Mouse (Mus musculus) liver, adult 10 weeks (tissue): ENCODE measurements around the gene Ints5. TPM values are rescaled to one million over a fixed set of nuclear protein-coding genes. Genes with fewer than 3 reads are reported as not detected.

Experiments
- polyA plus RNA-seq: library from polyadenylated mRNA; stranded (reverse); fragments of 350-450 nt; fragmentation: Illumina TruSeq; extraction: RNeasy Lipid Tissue Mini Kit (QIAGEN cat#74804); gene quantifications from one replicate; pipeline ENCODE4 v1.2.3, GENCODE M21; 2014; ENCODE audit warnings: low read depth, low replicate concordance

Ints5 gene
- 0.77 TPM for polyA plus RNA-seq

DNA sequence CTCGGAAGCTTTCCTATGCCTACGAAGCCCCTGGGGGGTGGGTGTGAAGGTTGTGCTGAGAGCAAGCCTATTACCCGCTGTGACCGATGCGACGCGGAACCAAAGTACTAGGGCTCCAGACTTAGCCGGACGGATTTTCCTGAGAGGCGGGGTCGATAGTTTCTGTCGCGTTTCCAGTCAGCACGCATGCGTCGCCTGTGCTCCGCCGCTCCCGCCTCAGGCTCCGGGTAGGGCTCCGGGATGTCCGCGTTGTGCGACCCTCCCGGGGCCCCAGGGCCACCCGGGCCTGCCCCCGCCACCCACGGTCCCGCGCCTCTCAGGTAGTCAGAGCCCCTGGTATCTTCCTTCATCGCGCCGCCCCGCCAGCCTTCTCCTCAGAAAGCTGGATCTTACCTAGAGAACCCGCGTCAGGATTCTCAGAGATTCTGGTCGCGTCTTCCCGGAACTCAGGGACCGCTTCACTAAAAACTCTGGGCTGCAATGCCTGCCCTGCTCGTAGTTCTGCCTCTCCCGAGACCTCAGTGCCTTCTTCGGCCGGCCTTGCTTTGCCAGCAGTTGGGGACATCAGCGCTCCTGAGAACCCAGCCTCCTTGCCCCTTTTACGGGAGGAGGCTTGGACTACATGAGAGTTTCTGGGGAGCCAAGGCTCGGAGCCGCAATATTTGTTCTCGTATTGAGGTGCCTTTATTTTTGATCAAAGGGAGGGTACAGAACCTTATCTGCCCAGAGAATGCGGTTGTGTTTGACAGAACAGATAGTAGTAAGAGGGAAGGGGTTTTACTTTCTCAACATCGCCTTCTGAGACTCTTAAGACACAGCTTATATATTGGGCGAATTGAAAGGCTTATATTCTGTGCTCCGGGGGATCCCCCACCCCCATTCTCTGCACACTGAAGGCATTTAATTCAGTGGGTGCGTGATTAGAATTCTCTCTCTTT is at the start of gene Ints5:
TSS of gene Ints5 (plus strand) at position 177 of the 938 bp plus-strand sequence.

DNA sequence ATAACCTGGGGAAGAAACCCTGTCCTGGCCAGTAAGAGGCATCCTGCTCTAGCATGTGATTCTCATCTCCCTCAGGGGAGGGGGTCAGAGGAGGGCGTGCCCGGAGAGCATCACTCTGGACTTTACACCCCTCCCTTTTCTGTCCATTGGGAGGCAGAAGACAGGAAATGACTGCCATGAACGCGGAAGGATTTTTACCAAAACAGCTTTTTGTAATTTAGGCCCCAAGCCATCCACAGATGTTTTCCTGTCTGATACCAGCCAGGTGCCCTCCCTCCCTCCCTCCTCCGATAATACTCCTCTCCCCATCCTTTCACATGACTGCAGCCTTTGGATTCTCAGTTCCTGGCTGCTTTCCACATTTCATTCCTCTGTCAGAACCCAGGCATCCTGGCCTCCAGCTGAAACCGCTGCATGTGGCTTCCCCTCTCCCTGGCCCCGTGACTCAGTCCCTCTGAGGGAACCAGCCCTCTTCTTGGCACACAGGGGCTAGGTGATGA is 42.4 kb upstream of the Ints5 start, which contains the start of gene Lrrn4cl:
TSS of gene Lrrn4cl (plus strand) at position 367 of the 500 bp plus-strand sequence.

DNA sequence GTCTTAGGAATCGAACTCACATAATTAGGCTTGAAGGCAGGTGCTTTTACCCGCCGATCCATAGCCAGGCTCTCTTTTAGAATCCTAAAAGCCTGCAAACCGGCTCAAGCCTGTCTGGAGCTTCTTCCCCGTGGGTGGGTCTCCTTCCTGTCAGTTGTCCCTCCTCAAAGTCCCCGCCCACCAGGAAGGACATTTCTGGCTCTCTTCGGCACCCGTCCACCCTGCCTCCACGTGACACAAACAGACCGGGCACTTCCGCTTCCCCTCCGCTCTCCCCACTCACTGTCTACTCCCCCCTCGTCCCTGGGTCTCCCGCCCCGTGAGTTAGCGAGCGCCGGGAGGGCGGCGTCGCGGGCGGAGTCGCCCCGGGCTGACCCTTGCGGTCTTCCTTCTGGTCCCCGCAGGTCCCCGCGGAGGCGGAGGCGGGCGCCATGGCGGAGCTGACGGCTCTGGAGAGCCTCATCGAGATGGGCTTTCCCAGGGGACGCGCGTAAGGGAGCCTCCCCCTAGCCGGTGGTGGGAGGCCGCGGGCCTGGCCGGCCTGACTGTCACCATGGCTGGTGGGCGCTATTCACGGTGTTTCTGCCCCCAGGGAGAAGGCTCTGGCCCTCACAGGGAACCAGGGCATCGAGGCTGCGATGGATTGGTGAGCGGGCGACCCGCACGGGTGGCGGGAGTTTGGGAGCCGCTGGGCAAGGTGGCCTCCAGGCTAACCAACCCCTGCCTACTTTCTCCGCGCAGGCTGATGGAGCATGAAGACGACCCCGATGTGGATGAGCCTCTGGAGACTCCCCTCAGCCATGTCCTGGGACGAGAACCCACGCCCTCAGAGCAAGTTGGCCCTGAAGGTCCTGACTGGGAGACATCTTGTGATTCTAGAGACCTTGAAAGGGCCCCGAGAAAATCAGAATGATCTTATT is 21.3 kb upstream of the Ints5 start, which contains the start of gene Ubxn1:
TSS of gene Ubxn1 (plus strand) at position 230 of the 920 bp plus-strand sequence.

DNA sequence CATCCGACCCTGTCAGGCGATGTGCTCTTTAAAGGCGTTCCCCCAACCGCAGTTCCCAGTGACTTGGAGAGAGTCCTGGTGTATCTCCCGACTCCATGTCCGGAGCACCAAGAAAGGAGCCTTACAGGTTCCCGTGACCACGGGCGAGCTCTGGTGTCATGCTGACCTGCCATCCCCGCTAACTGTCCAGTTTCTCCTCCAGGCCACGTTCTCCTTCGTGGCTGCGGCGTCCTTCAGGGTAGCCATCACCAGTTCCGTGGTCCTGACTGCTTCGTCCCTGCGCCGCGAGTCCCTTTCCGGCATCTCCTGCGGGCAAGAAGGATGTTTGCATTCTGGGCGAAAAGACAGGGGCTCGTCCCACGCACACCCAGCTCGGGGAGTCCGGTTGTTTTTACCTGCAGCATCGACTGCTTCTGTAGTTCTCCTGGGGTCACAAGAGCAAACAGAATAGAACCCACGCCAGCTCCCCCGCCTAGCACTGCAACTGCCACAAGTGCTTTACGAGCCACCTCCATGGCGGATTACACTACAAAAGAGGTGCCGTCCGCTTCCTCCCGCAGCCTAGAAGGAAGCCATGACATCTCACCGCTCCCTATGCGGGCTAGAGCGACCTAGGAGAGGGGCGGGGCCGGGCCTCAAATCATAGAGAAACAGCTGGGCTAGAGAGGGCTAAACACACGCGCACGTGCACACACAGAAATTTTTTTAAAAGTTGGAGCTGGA is 12.3 kb upstream of the Ints5 start, which contains the start of gene Uqcc3:
TSS of gene Uqcc3 (minus strand) at position 613 of the 723 bp plus-strand sequence.

DNA sequence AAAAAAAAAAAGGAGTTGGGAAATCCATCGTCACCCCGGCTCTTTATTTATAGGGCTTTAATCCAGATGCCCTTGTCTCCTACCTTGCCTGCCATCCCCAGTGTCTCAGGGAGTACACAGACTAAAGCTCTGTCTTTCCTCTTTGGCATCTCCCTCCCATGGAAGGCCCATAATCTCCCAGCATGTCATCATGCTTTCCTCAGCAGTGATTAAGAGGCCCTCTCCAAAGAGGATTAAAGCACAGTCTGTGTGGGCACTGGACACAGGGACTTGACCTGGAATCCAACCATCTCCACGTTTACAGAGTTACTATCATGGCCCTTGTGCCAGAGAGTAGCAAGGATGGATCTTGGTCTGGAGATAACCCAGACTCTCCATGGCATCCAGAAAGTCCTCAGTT is 9.2 kb upstream of the Ints5 start, which contains the start of the genes Lbhd1 and Gm49403:
TSS of gene Lbhd1 (plus strand) at position 117 of the 400 bp plus-strand sequence.
TSS of gene Gm49403 (plus strand) at position 315 of the 400 bp plus-strand sequence.

DNA sequence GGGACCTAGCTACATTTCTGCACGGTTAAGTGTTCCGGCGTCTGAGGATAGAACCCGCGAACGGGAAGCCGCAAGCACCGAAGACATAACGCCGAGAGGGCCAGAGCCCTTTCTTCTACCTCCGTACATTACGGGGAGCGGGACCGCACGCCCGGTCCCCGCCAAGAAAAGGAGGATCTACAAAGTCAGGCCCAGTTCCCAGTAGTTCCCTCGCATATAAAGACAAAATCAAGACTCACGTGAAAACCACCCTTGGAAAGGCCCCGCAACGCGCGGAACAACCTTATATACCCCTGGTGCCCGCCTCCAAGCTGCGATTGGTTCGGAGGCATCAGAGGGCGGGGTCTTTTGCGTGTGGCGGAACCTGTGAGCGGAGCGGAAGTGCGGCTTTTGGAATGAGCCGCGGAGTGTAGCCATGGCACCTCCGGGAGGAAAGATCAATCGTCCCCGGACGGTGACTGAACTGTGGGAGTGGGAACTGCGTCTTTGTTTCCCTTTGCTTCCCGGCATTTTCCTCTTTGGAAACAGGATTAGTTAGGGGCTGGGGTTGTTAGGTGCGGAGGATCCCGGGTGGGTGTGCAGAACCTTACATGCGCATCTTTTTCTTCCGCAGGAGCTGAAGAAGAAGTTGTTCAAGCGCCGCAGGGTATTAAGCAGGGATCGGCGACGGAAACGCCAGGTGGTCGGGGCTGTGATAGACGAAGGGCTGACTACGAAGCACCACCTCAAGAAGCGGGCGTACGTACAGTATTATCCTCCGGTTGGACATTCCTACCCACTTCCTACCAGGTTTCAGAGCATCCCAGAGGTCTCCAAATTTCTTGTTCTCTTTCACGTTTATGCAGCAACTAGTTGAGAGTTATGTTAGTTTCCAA is 4.1 kb upstream of the Ints5 start, which contains the start of the genes 1810009A15Rik and Gm49416:
TSS of gene 1810009A15Rik (plus strand) at position 343 of the 875 bp plus-strand sequence.
TSS of gene Gm49416 (plus strand) at position 416 of the 875 bp plus-strand sequence.

DNA sequence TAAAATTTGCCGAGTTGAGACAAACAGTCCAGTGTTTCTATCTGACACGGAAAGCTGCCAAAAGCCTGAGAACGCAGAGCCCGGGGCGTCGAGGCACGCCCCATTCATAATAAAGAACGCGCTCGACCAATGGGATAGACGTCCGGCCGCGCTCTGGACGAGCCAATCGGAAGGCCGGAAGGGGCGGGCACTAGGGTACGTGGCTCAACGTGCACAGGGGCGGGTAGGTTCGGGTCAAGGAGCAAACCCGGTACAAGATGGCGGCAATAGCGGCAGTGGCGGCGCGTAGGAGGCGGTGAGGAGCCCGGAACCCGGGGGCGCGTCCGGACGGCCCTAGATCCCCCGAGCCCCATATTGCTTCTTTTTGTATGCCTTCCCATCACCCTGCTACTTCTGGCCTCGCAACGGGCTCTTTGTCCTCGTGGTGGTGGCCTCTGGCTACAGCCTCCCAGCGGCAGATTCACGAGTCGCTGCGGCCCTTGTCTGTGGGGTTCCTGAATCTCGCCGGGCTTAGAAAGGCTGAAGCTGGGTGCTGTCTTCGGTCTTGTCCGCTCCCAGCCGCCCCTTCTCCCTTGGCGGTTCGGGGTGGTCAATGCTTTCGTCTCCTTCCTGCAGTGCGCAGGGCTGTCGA is 5.2 kb downstream of the Ints5 start, which contains the start of gene Ganab:
TSS of gene Ganab (plus strand) at position 207 of the 631 bp plus-strand sequence.

DNA sequence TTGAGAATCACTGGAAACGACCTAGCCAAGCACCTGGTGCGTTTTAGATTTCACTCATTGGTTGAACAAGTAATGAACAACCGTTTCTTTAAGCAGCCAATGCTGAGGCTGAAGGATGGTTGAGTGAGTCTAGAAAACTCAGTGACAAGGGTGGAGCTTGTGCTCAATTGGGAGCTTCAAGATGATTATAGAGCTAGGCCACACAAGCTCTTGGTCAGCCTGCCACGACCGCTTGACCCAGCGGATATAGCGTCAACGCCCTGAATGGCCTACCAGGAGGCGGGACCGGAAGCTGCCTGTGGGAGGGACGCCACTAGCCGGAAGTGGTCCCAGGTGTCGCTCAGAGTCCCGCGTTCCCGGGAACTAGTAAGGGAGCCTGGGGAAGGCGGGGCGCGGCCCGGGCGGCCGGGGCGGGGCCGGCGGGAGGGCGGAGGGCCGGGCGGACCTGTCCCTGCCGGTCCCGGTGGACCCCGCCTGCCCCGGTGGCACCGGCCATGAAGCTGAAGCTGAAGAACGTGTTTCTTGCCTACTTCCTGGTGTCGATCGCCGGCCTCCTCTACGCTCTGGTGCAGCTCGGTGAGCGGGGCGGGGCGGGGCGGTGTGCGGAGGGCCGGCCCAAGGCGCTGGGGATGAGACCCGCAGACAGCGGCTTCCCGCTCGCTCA is 27.4 kb downstream of the Ints5 start, which contains the start of gene B3gat3:
TSS of gene B3gat3 (plus strand) at position 302 of the 664 bp plus-strand sequence.

DNA sequence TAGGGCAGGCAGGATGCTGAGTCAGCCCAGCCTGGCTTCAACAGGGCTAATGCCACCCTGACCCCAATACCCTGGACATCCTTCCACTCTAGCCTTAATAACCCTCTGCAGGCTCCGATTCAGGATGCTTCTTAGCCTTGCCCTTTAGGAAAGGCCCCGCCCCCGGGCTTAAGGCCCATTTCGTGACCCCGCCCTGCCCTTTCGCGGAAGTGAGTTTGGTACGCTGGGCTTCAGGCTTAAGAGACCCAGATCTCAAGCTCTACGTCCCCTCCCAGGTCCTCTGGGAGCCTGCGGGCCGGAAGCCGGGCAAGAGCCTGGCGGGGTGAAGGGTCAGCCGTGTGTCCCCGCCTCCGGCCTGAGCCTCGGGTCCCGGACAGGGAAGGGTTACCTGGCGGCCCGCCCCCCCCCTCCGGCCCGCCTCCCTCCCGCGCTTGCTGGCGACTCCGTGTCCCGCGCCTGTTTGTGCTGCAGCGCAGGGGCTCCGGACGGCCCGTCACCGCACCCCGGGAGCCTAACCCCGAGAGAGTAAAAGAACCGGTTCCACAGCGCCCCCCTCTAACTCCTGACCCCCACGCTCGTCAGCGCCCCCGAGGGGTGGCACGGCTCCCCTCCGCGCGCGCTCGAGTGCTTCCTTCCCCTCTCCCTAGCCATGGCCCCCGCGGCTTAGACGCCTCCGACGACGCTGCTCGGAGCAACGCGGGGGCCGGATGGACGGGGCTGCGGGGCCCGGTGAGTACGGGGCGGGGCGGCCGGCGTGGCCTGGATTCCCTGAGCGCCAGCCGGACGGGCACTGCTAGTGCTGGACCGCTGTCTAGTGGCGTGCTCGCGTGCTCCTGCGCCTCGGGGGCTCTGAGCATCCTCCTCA is 36.7 kb downstream of the Ints5 start, which contains the start of the genes Rom1 and Eml3:
TSS of gene Rom1 (minus strand) at position 133 of the 865 bp plus-strand sequence.
TSS of gene Eml3 (plus strand) at position 329 of the 865 bp plus-strand sequence.

DNA sequence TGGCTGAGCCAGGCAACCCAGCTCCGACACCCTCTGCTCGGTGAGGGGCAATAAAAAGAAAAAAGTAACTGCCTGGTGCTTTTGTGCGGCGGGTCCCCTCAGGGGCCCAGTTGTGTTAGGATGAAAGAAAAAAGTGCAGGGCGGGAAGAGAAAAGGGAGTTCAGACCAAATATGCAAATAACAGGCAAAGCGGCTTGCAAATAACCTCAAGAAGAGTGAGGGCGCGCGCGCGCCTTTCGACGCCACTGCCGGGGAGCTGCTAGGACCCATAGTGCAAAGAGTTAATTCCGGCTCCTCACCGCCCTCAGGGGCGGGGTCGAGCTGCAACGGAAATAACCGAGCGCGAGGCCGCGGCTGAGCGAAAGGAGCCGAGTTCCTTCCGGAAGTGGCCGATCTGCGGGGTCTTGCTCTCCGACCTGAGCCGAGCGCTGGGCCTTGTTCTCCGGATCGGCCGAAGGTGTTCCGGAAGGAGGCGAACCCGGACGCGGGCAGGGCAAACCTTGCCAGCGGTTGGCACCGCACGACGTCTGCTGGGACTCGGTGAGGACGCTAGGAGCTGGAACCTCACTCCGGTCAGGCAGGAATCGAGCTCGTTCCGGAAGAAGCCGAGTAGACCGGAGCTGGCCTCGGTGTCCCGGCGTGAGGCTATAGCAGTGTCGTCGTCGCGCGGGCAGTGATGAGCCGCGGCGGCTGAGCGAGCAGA is 48.9 kb downstream of the Ints5 start, which contains the start of gene Mta2:
TSS of gene Mta2 (plus strand) at position 361 of the 703 bp plus-strand sequence.

Other genes starting within 250 kb of the Ints5 start
- gene Chrm1, start 229.2 kb upstream of the Ints5 start, polyA plus RNA-seq: 0.08 TPM
- gene Slc3a2, start 169.6 kb upstream of the Ints5 start, polyA plus RNA-seq: 49.2 TPM
- 8.7 TPM for gene Wdr74, start 157.2 kb upstream of the Ints5 start, polyA plus RNA-seq
- not detected for gene 1700092M07Rik, start 152.3 kb upstream of the Ints5 start, polyA plus RNA-seq
- 45.2 TPM for gene Stx5a, start 151.6 kb upstream of the Ints5 start, polyA plus RNA-seq
- gene Nxf1, start 135.9 kb upstream of the Ints5 start, polyA plus RNA-seq: 39.4 TPM
- gene Tmem223, start 122.0 kb upstream of the Ints5 start, polyA plus RNA-seq: 19.2 TPM
- gene Tmem179b, start 118.5 kb upstream of the Ints5 start, polyA plus RNA-seq: 30.8 TPM
- not detected for gene Taf6l, start 106.6 kb upstream of the Ints5 start, polyA plus RNA-seq
- gene Polr2g, start 94.4 kb upstream of the Ints5 start, polyA plus RNA-seq: 19.2 TPM
- not detected for gene Zbtb3, start 90.5 kb upstream of the Ints5 start, polyA plus RNA-seq
- 27.0 TPM for gene Ttc9c, start 73.7 kb upstream of the Ints5 start, polyA plus RNA-seq
- 49.7 TPM for gene Hnrnpul2, start 73.0 kb upstream of the Ints5 start, polyA plus RNA-seq
- gene AC129217.1, start 63.2 kb upstream of the Ints5 start, polyA plus RNA-seq: not detected
- gene Bscl2, start 55.5 kb upstream of the Ints5 start, polyA plus RNA-seq: 6.6 TPM
- gene Gng3, start 53.8 kb upstream of the Ints5 start, polyA plus RNA-seq: not detected
- not detected for gene Lrrn4cl, start 42.2 kb upstream of the Ints5 start, polyA plus RNA-seq
- 32.8 TPM for gene Ubxn1, start 21.5 kb upstream of the Ints5 start, polyA plus RNA-seq
- 2.7 TPM for gene Uqcc3, start 12.1 kb upstream of the Ints5 start, polyA plus RNA-seq
- 49.1 TPM for gene Lbhd1, start 9.3 kb upstream of the Ints5 start, polyA plus RNA-seq
- not detected for gene Gm49403, start 9.1 kb upstream of the Ints5 start, polyA plus RNA-seq
- 9.1 TPM for gene 1810009A15Rik, start 4.2 kb upstream of the Ints5 start, polyA plus RNA-seq
- gene Gm49416, start 4.1 kb upstream of the Ints5 start, polyA plus RNA-seq: not detected
- gene Ganab, start 5.1 kb downstream of the Ints5 start, polyA plus RNA-seq: 79.5 TPM
- 6.2 TPM for gene B3gat3, start 27.4 kb downstream of the Ints5 start, polyA plus RNA-seq
- gene Rom1, start 36.4 kb downstream of the Ints5 start, polyA plus RNA-seq: 0.50 TPM
- 5.5 TPM for gene Eml3, start 36.5 kb downstream of the Ints5 start, polyA plus RNA-seq
- gene Mta2, start 48.9 kb downstream of the Ints5 start, polyA plus RNA-seq: 28.0 TPM
- 2.6 TPM for gene Tut1, start 60.8 kb downstream of the Ints5 start, polyA plus RNA-seq
- gene Eef1g, start 74.0 kb downstream of the Ints5 start, polyA plus RNA-seq: 44.9 TPM
- gene Ahnak, start 96.3 kb downstream of the Ints5 start, polyA plus RNA-seq: 3.2 TPM
- gene Scgb1a1, start 195.0 kb downstream of the Ints5 start, polyA plus RNA-seq: not detected
- 7.7 TPM for gene Asrgl1, start 242.6 kb downstream of the Ints5 start, polyA plus RNA-seq